Mouse (Mus musculus) embryonic facial prominence, embryonic 13.5 days (tissue): ENCODE data around the gene Cdk12. TPM values are rescaled to one million over a fixed set of nuclear protein-coding genes. Genes with fewer than 3 reads are reported as not detected.

Source experiments
- ATAC-seq: fragments of 200-750 bp; cut with Nextera tagmentation; 2 replicates; pipeline ENCODE4 v1.8.0; 2017; ENCODE audit warnings: low read depth; ENCODE audit not compliant: insufficient number of reproducible peaks, insufficient read depth, low FRiP score, low TSS enrichment
- H3K27ac ChIP-seq: fragments of 300-500 bp; sonication (generic); 2 replicates; pipeline ENCODE4 v1.5.1; 2015; ENCODE audit warnings: moderate library complexity, mild to moderate bottlenecking, inconsistent platforms
- H3K27me3 ChIP-seq: fragments of 300-500 bp; sonication (generic); 2 replicates; pipeline ENCODE4 v1.6.1; 2015; ENCODE audit warnings: mild to moderate bottlenecking, inconsistent platforms
- H3K36me3 ChIP-seq: fragments of 300-500 bp; sonication (generic); 2 replicates; pipeline ENCODE4 v1.6.1; 2015; ENCODE audit warnings: mild to moderate bottlenecking, inconsistent platforms
- H3K4me1 ChIP-seq: fragments of 300-500 bp; sonication (generic); 2 replicates; pipeline ENCODE4 v1.6.1; 2015; ENCODE audit warnings: inconsistent platforms
- H3K4me2 ChIP-seq: fragments of 300-500 bp; sonication (generic); 2 replicates; pipeline ENCODE4 v1.6.1; 2015; ENCODE audit warnings: moderate library complexity, mild to moderate bottlenecking, inconsistent platforms
- H3K4me3 ChIP-seq: fragments of 300-500 bp; sonication (generic); 2 replicates; pipeline ENCODE4 v1.5.1; 2015; ENCODE audit warnings: mild to moderate bottlenecking, inconsistent platforms
- H3K9ac ChIP-seq: fragments of 300-500 bp; sonication (generic); 2 replicates; pipeline ENCODE4 v1.6.1; 2015; ENCODE audit warnings: mild to moderate bottlenecking, inconsistent platforms
- H3K9me3 ChIP-seq: fragments of 300-500 bp; sonication (generic); 2 replicates; pipeline ENCODE4 v1.6.1; 2016; ENCODE audit warnings: inconsistent platforms
- WGBS: fragments of 180-500 bp; shearing (Covaris S2); methylation state at CpG from one replicate; pipeline ENCODE4 v1.1.7; 2015; ENCODE audit warnings: mixed read lengths; 5-methylcytosine and 5-hydroxymethylcytosine counted together
- polyA plus RNA-seq: library from polyadenylated mRNA; unstranded; fragments of >200 nt; fragmentation: Nextera tagmentation; extraction: Ambion mirVana; gene quantifications from 2 replicates; pipeline ENCODE4 v1.2.1, GENCODE M21; 2015

Gene Cdk12
- polyA plus RNA-seq, 1 experiment from 2014 or later: 14.3 TPM

- Histone ChIP-seq H3K4me2 (no peak overlapping the region), H3K36me3 (peaks cover 62% of the 10 kb centered on the region), H3K4me3 (no peak overlapping the region), H3K27me3 (no peaks in the 10 kb centered on the region), H3K27ac (no peak overlapping the region), H3K4me1 (peaks cover 6% of the 10 kb centered on the region; the same call in 1 of the 2 replicates), H3K9me3 (no peaks in the 10 kb centered on the region), H3K9ac (no peak overlapping the region)
- no peak for ATAC-seq
- 0% methylated on average over 2 of the region's 2 CpGs for WGBS
These were observed 62.2 kb downstream of the Cdk12 start for GRCm38 (mm10) chr11:98265039-98265438.

GRCm38 (mm10) chr11:98265891-98266290 is 63.0 kb downstream of the Cdk12 start:
- no peak overlapping the region for H3K4me3 ChIP-seq
- no peaks in the 10 kb centered on the region for H3K27me3 ChIP-seq
- no peaks in the 10 kb centered on the region for H3K9me3 ChIP-seq
- no peak overlapping the region for H3K4me2 ChIP-seq
- peaks cover 6% of the 10 kb centered on the region; the same call in 1 of the 2 replicates for H3K4me1 ChIP-seq
- no peak overlapping the region; the same call in 1 of the 2 replicates for H3K9ac ChIP-seq
- WGBS: 79% methylated on average over 5 of the region's 5 CpGs
- ATAC-seq: no peak
- no peak overlapping the region for H3K27ac ChIP-seq
- peaks cover 70% of the 10 kb centered on the region for H3K36me3 ChIP-seq

GRCm38 (mm10) chr11:98266699-98267402 is 64.0 kb downstream of the Cdk12 start:
- Histone ChIP-seq H3K4me2 (no peak overlapping the region), H3K4me3 (no peak overlapping the region), H3K9me3 (no peaks in the 10 kb centered on the region), H3K27me3 (no peaks in the 10 kb centered on the region), H3K27ac (no peak overlapping the region), H3K4me1 (peaks cover 6% of the 10 kb centered on the region; the same call in 1 of the 2 replicates), H3K36me3 (peaks cover 78% of the 10 kb centered on the region), H3K9ac (no peak overlapping the region)
- ATAC-seq: no peak
- 85% methylated on average over 6 of the region's 6 CpGs for WGBS

- no peaks in the 10 kb centered on the region for H3K9me3 ChIP-seq
- no peak for ATAC-seq
- H3K4me2 ChIP-seq: no peak overlapping the region
- H3K36me3 ChIP-seq: peaks cover 90% of the 10 kb centered on the region
- H3K27me3 ChIP-seq: no peaks in the 10 kb centered on the region
- no peak overlapping the region for H3K27ac ChIP-seq
- 88% methylated on average over 3 of the region's 3 CpGs for WGBS
- no peak overlapping the region for H3K9ac ChIP-seq
- H3K4me1 ChIP-seq: peaks cover 5% of the 10 kb centered on the region; the same call in 1 of the 2 replicates
- no peak overlapping the region for H3K4me3 ChIP-seq
These were observed 67.2 kb downstream of the Cdk12 start for GRCm38 (mm10) chr11:98270066-98270465.

GRCm38 (mm10) chr11:98270466-98270865 is 67.6 kb downstream of the Cdk12 start:
- Histone ChIP-seq H3K27me3 (no peaks in the 10 kb centered on the region), H3K9me3 (no peaks in the 10 kb centered on the region), H3K4me1 (0 out of 2 replicates have a peak, but pooled peaks cover 3% of the 10 kb centered on the region), H3K9ac (no peak overlapping the region), H3K4me2 (no peak overlapping the region), H3K27ac (no peak overlapping the region), H3K4me3 (no peak overlapping the region), H3K36me3 (peaks cover 89% of the 10 kb centered on the region)
- no peak for ATAC-seq

- Histone ChIP-seq H3K9ac (no peak overlapping the region), H3K4me3 (no peak overlapping the region), H3K36me3 (peaks cover 20% of the 10 kb centered on the region), H3K27ac (no peak overlapping the region), H3K4me1 (peaks cover 5% of the 10 kb centered on the region), H3K9me3 (no peaks in the 10 kb centered on the region), H3K27me3 (peaks cover 8% of the 10 kb centered on the region; the same call in 1 of the 2 replicates), H3K4me2 (peak overlapping the region; percentile 62; the same call in 1 of the 2 replicates)
- ATAC-seq: no peak
- WGBS: 31% methylated on average over 9 of the region's 9 CpGs
These were observed 80.9 kb downstream of the Cdk12 start for GRCm38 (mm10) chr11:98283740-98284139.

GRCm38 (mm10) chr11:98284230-98284629 is 81.4 kb downstream of the Cdk12 start:
- WGBS: 2% methylated on average over 14 of the region's 17 CpGs
- Histone ChIP-seq H3K9ac (peak overlapping the region; percentile 67), H3K36me3 (peaks cover 15% of the 10 kb centered on the region), H3K4me1 (peaks cover 5% of the 10 kb centered on the region), H3K4me2 (peak overlapping the region; percentile 62), H3K9me3 (no peaks in the 10 kb centered on the region), H3K4me3 (peak overlapping the region; percentile 35), H3K27me3 (peaks cover 8% of the 10 kb centered on the region), H3K27ac (no peak overlapping the region)
- ATAC-seq: no peak

- Histone ChIP-seq H3K27me3 (peaks cover 16% of the 10 kb centered on the region), H3K4me3 (no peak overlapping the region), H3K36me3 (peaks cover 10% of the 10 kb centered on the region; the same call in 1 of the 2 replicates), H3K9ac (no peak overlapping the region), H3K27ac (no peak overlapping the region), H3K4me2 (no peak overlapping the region), H3K9me3 (no peaks in the 10 kb centered on the region), H3K4me1 (peaks cover 5% of the 10 kb centered on the region)
- 56% methylated on average over 2 of the region's 2 CpGs for WGBS
- ATAC-seq: no peak
These were observed 82.5 kb downstream of the Cdk12 start for GRCm38 (mm10) chr11:98285368-98285767.

GRCm38 (mm10) chr11:98287531-98287930 is 84.7 kb downstream of the Cdk12 start:
- H3K9me3 ChIP-seq: no peaks in the 10 kb centered on the region
- H3K27me3 ChIP-seq: peaks cover 16% of the 10 kb centered on the region
- no peak overlapping the region for H3K9ac ChIP-seq
- no peak overlapping the region for H3K4me3 ChIP-seq
- WGBS: 34% methylated on average over 5 of the region's 5 CpGs
- H3K27ac ChIP-seq: no peak overlapping the region
- no peak for ATAC-seq
- peaks cover 5% of the 10 kb centered on the region for H3K4me1 ChIP-seq
- H3K36me3 ChIP-seq: no peaks in the 10 kb centered on the region
- H3K4me2 ChIP-seq: no peak overlapping the region

- Histone ChIP-seq H3K4me3 (no peak overlapping the region), H3K27me3 (peaks cover 16% of the 10 kb centered on the region), H3K4me1 (peaks cover 5% of the 10 kb centered on the region), H3K9ac (no peak overlapping the region), H3K9me3 (no peaks in the 10 kb centered on the region), H3K27ac (no peak overlapping the region), H3K4me2 (no peak overlapping the region), H3K36me3 (no peaks in the 10 kb centered on the region)
- ATAC-seq: no peak
- WGBS: 50% methylated on average over 7 of the region's 7 CpGs
These were observed 85.1 kb downstream of the Cdk12 start for GRCm38 (mm10) chr11:98287961-98288360.

GRCm38 (mm10) chr11:98289873-98290272 is 87.0 kb downstream of the Cdk12 start:
- Histone ChIP-seq H3K4me1 (peaks cover 8% of the 10 kb centered on the region), H3K36me3 (no peaks in the 10 kb centered on the region), H3K4me2 (no peak overlapping the region), H3K9me3 (no peaks in the 10 kb centered on the region), H3K27ac (no peak overlapping the region), H3K9ac (no peak overlapping the region; the same call in 1 of the 2 replicates), H3K27me3 (peaks cover 30% of the 10 kb centered on the region), H3K4me3 (no peak overlapping the region)
- 52% methylated on average over 13 of the region's 13 CpGs for WGBS
- ATAC-seq: no peak

GRCm38 (mm10) chr11:98290906-98291305 is 88.0 kb downstream of the Cdk12 start:
- Histone ChIP-seq H3K36me3 (no peaks in the 10 kb centered on the region), H3K4me3 (no peak overlapping the region), H3K9ac (no peak overlapping the region), H3K9me3 (no peaks in the 10 kb centered on the region), H3K27me3 (peaks cover 41% of the 10 kb centered on the region), H3K4me2 (no peak overlapping the region), H3K4me1 (peaks cover 10% of the 10 kb centered on the region), H3K27ac (no peak overlapping the region)
- 68% methylated on average over 2 of the region's 2 CpGs for WGBS
- ATAC-seq: no peak
